Mouse (Mus musculus): ENCODE data around the gene Chchd4.

DNA sequence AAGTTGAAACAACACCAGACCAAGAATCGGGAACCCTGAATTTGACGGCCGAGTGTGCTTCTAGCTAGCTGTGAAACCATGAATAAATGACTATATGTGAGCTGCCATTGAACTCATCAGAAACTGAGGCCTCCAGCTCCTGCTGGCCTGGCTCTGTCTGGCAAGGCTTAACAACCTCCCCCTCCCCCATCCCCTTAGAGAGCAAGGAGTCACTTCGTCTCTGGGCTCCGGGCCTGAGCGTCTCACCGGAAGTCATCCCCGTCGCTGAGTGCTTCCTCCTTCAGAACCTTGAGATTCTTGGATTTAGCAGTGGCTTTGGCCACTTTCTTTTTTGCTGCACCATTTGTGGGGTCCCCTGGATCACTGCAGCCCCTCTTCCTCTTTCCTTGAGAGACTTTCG lies 36.9 kb upstream of the Chchd4 start:
- no peak for TF ChIP-seq CTCF (IDR thresholded peaks at IDR 0.05; ENCODE audit: control insufficient read depth, insufficient read depth, low read length)
- TF ChIP-seq POLR2A (IDR thresholded peaks at IDR 0.05; ENCODE audit: borderline replicate concordance, control insufficient read depth, low read depth, low read length), result no peak

Measured in bone marrow, adult 2 months (tissue).